Mouse (Mus musculus): Measurements from ENCODE around the gene Inpp5d.

DNA sequence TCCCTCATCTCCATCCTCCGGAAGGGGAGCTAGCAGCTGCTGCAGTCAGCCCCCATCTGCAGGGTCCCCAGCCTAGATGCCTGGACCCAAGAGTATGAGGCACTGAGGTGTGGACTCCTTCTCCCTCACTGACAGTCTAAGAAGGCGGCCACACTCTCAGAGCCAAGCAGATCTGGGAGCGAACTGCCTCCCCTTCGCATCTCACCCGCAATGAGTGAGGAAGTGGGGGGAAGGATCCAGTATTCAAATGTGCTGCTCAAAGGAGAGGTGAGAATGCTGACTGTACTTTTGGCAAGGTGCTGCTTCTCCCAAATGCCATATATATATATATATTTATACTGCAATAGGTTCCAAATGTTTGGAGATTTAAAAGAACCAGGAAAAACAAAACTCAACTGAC, 16.7 kb upstream of the Inpp5d start:
- TF ChIP-seq POLR2A (IDR thresholded peaks at IDR 0.05; ENCODE audit: low read depth, low read length) = no peak
- TF ChIP-seq CTCF (IDR thresholded peaks at IDR 0.05; ENCODE audit: extremely low read depth, insufficient read depth, insufficient read length, insufficient replicate concordance) = no peak
